Mouse (Mus musculus): ENCODE results near the gene Olfr1350.

DNA sequence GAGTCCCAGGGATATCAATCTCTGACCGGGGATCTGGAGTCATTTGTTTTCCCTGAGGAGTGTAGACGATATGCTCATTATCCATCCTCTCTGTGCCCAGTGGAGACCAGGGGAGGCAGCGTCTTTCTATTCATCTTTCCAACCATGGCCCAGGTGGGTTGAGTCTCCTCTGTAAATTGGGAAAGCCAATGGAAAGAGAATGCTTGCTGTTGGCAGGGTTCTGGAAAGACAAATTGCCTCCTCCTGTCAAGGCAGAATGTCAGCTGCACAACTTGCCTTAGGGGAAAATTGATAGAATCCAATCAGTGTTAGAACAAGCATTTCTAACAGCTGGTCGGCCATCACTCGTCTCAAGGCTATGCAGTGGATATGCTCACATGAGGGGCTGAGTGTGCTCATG is 41.8 kb upstream of the Olfr1350 start, which contains the start of gene Olfr1349:
- TF ChIP-seq POLR2A (IDR thresholded peaks at IDR 0.05; ENCODE audit: control insufficient read depth in 1 of 2, insufficient read depth in 1 of 2, low read depth in 1 of 2, low read length in 2 of 2, poor library complexity in 1 of 2): no peak
- no peak for TF ChIP-seq GATA1 (IDR thresholded peaks at IDR 0.05; ENCODE audit: low read depth, low read length)
- no peak for TF ChIP-seq MEF2A (IDR thresholded peaks at IDR 0.05; ENCODE audit: extremely low read depth, insufficient replicate concordance, low read depth, low read length, poor library complexity, severe bottlenecking)
- TF ChIP-seq CTCF (IDR thresholded peaks at IDR 0.05 in 2 of 3, conservative IDR thresholded peaks at IDR 0.05 in 1 of 3; ENCODE audit: control insufficient read depth in 1 of 3, insufficient read depth in 1 of 3, low read depth in 2 of 3, low read length in 3 of 3, poor library complexity in 1 of 3, severe bottlenecking in 1 of 3): no peak

All from MEL (cell line).